Mouse (Mus musculus) Patski (cell line): ENCODE results near the gene Isyna1. TPM values are rescaled to one million over a fixed set of nuclear protein-coding genes. Genes with fewer than 3 reads are reported as not detected.
"Not testable (repeated sequence)": the region's sequence is repeated elsewhere in the genome, so short reads cannot be mapped to it uniquely, and the experiment has no call there.

Source experiments
- ATAC-seq: fragments of 100-300 bp; one replicate; pipeline ENCODE4 v1.8.0; 2021
- CTCF ChIA-PET: fragments of 350-600 bp; sonication (Branson Sonifier 250); formaldehyde crosslinking; loops from one replicate; lab custom pipeline; 2022; ENCODE audit warnings: inconsistent platforms; lab: Charles Lee
- POLR2A ChIA-PET: fragments of 350-600 bp; sonication (Branson Sonifier 250); formaldehyde crosslinking; loops from one replicate; lab custom pipeline; 2022; ENCODE audit warnings: antibody characterized with exemption, inconsistent platforms; lab: Charles Lee
- DNase-seq: peaks from one replicate; pipeline ENCODE4 v3.0.0-alpha.2; 2011; ENCODE audit warnings: low read depth, low spot score
- H3K27me3 ChIP-seq: fragments of 371-371 bp; one replicate; pipeline ENCODE4 v1.5.1; 2021
- CTCF ChIP-seq: fragments of 100-300 bp; IDR thresholded peaks from one replicate; pipeline ENCODE4 v1.5.1; 2021
- in situ Hi-C: fragments of 300-500 bp; cut with MboI; formaldehyde crosslinking; loops from 3 replicates; pipeline ENCODE4 v1.11.1; 2018; ENCODE audit warnings: low pct_unique_long_range_greater_than_20kb, mixed read lengths
- polyA plus RNA-seq: library from polyadenylated mRNA; unstranded; gene quantifications from one replicate; pipeline ENCODE4 v1.2.3, GENCODE M21; 2021

The Isyna1 gene
- polyA plus RNA-seq, 1 experiment from 2014 or later: 6.4 TPM

DNA sequence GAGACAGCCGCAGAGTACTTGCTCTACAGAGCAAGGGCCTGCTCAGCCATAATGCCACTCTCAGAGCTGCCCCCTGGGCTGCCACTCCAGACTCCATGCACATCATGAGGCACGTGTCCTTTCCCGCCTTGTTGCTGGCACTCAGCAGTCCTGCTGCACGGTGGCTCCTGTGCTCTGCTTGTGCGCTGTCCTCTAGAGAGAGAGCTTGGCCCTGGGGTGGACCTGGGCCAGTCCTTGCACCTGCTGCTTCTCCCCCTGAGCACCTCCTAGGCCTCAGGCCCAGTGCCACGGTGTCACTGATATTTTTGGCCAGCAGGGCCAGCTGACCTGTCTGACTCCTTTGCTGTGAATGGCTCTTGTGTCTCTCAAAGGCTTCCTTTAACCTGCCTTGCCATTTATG is 23.2 kb upstream of the Isyna1 start:
- no peak for TF ChIP-seq CTCF
- in situ Hi-C loops: no loop called here
- no peak for DNase-seq
- CTCF ChIA-PET: interaction anchor here (0.8 to 1.7 kb wide), 4 partner anchors 9 to 26 kb away, joined by 3 to 10 read pairs (median 3); no protein-coding TSS in a partner anchor
- no peak for ATAC-seq
- H3K27me3 ChIP-seq: no peaks in the 10 kb centered on the region
- POLR2A ChIA-PET: interaction anchor here (1.0 to 1.9 kb wide), 3 partner anchors 30 to 39 kb away, joined by 3 to 6 read pairs (median 4); partner anchors contain the start of gene Ssbp4

DNA sequence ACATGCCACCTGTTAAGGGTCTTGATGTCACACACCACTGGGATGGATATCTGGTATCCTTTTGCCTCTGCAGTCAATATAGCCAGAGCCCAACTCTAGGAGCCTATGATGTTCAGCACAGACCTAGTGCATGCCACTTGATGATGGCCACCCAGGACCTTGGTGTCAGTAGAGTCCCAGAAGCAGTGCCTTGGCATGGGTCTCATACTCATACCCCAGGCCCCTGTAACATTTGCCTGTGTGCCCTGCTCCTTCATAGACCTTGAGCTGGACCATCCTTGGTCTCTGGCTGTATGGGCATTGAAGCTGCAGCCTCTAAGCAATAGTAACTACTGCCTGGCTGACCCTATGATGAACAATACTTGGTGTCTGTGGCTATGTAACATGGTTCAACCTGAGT is 19.9 kb upstream of the Isyna1 start:
- ATAC-seq (no peak), DNase-seq (no peak)
- in situ Hi-C loops: no loop called here
- no peak for TF ChIP-seq CTCF
- ChIA-PET CTCF (interaction anchor here (1.3 kb wide), 1 partner anchor 9 kb away, joined by 4 read pairs; no protein-coding TSS in a partner anchor), POLR2A (interaction anchor here (0.7 to 1.3 kb wide), 3 partner anchors 9 to 23 kb away, joined by 3 read pairs; no protein-coding TSS in a partner anchor)
- H3K27me3 ChIP-seq: no peaks in the 10 kb centered on the region

DNA sequence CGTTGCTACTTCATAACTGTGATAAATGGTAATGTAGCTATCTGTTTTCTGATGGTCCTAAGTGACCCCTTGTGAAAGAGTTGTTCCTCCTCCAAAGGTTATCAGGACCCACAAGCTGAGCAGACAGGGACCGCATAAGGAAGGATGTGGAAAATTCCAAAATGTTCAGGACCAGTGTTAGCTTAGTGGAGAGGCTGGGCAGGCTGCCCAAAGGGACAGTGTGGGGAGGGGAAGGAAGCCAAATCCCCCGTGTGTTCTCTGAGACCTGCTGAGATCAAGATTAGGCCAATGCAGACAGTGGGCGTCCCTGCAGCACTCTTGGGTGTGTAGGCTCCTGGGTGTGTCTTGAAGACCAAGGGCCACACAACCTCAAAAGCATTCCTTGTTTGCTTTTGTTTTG is 19.3 kb upstream of the Isyna1 start:
- in situ Hi-C loops: no loop called here
- POLR2A ChIA-PET: interaction anchor here (0.7 to 1.3 kb wide), 3 partner anchors 10 to 23 kb away, joined by 3 read pairs; no protein-coding TSS in a partner anchor
- ATAC-seq: no peak
- CTCF ChIA-PET: interaction anchor here (1.1 to 11.7 kb wide), 3 partner anchors 9 to 15 kb away, joined by 3 to 64 read pairs (median 4); no protein-coding TSS in a partner anchor
- no peak for TF ChIP-seq CTCF
- H3K27me3 ChIP-seq: no peaks in the 10 kb centered on the region
- DNase-seq: no peak

DNA sequence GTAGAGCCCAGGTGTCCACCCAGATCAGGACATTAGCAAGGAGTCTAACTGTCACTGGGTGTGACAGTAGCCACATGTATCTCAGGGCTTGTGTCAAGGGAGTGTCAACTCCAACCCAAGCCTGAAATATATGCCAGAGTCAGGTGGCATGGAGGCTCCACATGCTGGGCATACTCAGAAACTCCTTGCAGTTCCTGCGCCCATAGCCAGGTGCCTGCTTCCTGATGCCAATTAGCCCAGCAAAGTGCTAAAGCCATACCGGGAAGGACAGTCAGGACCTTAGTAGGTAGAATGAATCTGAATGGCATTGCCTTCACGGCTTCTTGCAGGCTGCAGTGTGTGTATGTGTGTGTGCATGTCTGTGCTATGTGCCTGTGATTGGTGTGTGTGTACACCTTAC is 17.0 kb upstream of the Isyna1 start:
- POLR2A ChIA-PET: interaction anchor here (1.1 to 1.2 kb wide), 2 partner anchors 13 to 16 kb away, joined by 3 read pairs; no protein-coding TSS in a partner anchor

DNA sequence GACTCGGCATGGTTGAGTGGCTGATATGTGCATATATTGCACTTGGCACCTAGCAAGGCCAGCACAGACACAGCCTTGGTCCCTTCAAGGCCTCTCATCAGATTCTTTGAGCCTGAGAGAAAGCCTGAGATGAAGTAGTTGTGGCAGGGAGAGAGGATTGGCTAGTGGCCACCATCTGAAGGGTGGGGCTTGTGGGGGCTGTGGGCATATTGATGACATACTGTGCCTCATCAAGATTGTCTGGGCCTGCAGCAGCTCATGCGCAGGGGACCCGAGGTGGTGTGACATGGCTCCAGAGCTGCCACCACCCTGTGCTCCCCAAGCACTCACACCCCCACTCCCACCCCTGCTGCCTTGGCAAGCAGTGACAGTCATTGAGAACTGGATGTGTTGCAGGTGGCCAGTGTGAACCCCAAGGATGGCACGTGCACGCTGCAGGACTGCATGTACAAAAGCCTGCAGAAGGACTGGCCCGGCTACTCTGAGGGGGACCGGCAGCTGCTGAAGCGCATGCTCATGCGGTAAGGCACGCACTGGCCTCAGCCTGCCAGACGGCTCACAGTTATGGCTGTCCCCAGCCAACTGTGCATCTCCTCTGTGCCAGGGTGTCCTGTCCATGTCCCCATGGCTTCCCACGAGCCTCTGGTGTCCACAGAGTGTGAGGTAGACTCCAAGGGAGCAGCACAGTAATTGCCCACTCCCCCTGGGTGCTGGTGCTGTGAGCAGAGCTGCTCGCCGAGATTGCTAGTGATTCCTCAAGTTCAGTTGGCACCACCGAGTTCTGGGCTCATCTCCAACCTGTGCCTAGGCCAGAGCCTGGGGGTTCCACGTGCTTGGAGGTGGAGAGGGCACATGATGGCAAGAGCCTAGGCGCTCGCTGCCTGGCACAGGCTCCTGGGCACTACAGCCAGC is 10.4 kb upstream of the Isyna1 start:
- no peaks in the 10 kb centered on the region for H3K27me3 ChIP-seq
- TF ChIP-seq CTCF: no peak
- ATAC-seq: no peak
- ChIA-PET CTCF (interaction anchor here (1.1 to 11.7 kb wide), 4 partner anchors 10 to 24 kb away, joined by 3 to 64 read pairs (median 5); no protein-coding TSS in a partner anchor), POLR2A (no interaction called here)
- in situ Hi-C loops: no loop called here
- DNase-seq: no peak

More for the DNA sequence above, 17.0 kb upstream of the Isyna1 start:
- DNase-seq (no peak), ATAC-seq (no peak)
- in situ Hi-C loops: no loop called here
- CTCF ChIA-PET: interaction anchor here (1.1 to 11.7 kb wide), 2 partner anchors 8 to 17 kb away, joined by 3 to 64 read pairs; no protein-coding TSS in a partner anchor
- TF ChIP-seq CTCF: no peak
- H3K27me3 ChIP-seq: no peaks in the 10 kb centered on the region

DNA sequence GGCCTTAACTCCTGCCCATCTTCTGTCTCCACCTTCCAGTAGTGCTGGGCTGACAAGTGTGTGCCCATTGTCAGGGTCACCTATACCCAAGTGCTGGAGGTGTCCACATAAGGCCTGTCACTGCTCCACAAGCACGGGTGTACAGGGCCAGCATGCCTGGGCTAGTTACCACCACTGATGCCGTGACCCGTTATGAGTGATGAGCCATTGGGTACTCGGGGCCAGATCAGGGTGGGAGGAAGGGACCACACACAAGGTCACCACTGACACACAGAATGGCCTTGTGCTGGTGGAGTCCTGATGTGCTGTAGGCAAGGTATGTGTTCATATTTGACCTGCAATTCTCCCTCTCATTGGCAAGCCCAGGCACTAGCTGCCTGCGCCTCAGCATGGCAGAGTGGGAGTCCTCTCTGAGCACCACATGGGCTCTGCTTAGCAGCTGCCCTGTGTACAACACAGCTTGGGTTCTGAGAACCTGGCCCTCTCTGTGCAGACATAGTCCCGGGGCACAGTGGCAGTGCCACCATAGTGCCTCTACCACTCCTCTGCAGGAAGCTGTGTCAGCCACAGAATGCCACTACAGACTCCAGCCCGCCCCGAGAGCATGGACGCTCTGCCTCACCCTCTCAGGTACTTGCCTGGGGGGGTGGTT is 9.4 kb upstream of the Isyna1 start:
- no peaks in the 10 kb centered on the region for H3K27me3 ChIP-seq
- ATAC-seq: peak; percentile 9
- no peak for DNase-seq
- in situ Hi-C loops: no loop called here
- POLR2A ChIA-PET: no interaction called here
- TF ChIP-seq CTCF: no peak
- CTCF ChIA-PET: interaction anchor here (1.3 to 11.7 kb wide), 5 partner anchors 8 to 25 kb away, joined by 3 to 64 read pairs (median 6); no protein-coding TSS in a partner anchor

DNA sequence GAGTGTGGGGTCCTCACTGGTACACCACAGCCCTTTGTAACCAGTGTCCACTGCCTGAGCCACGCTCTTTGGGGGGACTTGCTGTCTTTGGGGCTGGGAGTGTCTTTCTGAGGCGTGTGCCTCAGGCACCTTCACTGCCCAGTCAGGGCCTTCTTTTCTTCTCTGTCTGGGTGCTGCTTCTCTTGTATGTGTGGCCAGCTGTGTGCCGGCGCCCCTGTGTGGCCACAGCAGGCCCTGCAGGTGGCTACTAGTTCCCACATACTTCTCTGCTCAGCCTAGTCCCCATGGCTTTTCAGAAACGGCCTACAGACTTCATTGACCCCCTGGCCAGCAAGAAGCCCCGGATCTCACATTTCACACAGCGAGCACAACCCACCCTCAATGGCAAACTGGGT is 8.9 kb upstream of the Isyna1 start:
- DNase-seq (no peak), ATAC-seq (peak; percentile 54)
- ChIA-PET CTCF (interaction anchor here (1.3 to 11.7 kb wide), 5 partner anchors 9 to 25 kb away, joined by 3 to 64 read pairs (median 6); no protein-coding TSS in a partner anchor), POLR2A (no interaction called here)
- H3K27me3 ChIP-seq: no peaks in the 10 kb centered on the region
- no peak for TF ChIP-seq CTCF
- in situ Hi-C loops: no loop called here

DNA sequence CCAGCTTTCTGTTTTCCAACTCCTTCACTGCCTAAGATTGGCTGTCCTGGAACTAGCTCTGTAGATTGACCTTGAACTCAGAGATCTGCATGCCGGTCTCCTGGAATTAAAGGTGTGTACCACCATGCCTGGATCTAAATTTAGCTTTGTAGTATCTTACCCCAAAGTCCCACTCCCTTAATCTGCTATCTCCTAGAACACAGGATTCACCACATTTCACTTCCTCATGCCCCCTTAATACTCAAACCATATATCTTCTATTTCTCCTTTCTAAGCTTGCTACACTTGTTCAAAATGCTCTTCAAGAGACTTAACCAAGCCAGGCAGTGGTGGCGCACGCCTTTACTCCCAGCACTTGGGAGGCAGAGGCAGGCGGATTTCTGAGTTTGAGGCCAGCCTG is 6.2 kb upstream of the Isyna1 start:
- H3K27me3 ChIP-seq, in situ Hi-C loops, ATAC-seq, DNase-seq: not testable (repeated sequence)
- ChIA-PET CTCF (interaction anchor here (1.3 to 1.7 kb wide), 5 partner anchors 15 to 83 kb away, joined by 3 to 4 read pairs (median 3); no protein-coding TSS in a partner anchor), POLR2A (interaction anchor here (0.6 to 0.7 kb wide), 2 partner anchors 27 to 199 kb away, joined by 3 to 4 read pairs; no protein-coding TSS in a partner anchor)

DNA sequence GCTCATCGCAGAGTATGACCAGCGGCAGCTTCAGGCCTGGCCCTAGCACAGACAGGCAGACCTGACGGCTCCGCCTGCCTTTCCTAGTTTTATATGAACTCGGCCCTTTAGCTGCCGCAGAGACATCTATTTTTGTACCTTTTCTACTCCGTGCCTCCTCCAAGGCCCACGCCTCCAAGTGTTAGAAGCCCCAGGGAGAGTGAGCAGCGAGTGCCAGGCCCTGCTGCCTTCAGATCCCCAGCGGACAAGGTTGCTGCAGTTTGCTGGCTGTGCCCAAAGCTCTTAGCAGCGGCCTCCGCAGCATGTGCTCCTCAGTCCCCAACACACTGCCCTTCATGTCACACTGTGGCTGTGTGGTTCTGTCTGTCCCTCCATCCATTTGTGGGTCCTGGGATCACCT is 2.6 kb upstream of the Isyna1 start:
- H3K27me3 ChIP-seq: no peaks in the 10 kb centered on the region
- ATAC-seq (no peak), DNase-seq (no peak)
- ChIA-PET POLR2A (interaction anchor here (1.4 kb wide), 1 partner anchor 18 kb away, joined by 3 read pairs; no protein-coding TSS in a partner anchor), CTCF (interaction anchor here (1.2 to 1.5 kb wide), 2 partner anchors 10 to 13 kb away, joined by 3 read pairs; no protein-coding TSS in a partner anchor)
- in situ Hi-C loops: no loop called here
- TF ChIP-seq CTCF: no peak

DNA sequence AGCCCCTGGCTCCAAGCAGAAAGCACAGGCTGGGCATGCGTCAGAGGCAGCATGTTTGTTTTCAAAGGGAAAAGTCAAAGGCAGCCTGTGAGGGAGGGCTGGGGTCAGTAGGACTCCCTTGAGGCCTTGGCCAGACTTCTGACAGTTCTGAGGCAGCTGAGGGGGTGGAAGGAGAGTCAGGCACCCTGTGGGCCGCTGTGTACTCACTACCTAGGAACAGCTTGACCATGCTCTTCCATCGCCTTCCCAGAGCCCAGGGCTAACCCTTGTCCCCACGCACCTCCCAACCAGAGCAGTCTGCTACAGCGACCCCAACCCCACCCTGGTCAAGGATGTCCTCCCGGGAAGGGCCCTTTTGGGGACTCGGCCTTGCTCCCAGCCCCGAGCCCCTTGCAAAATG is 1.0 kb upstream of the Isyna1 start:
- DNase-seq (no peak), ATAC-seq (peak; percentile 2)
- no peak for TF ChIP-seq CTCF
- POLR2A ChIA-PET: no interaction called here
- no peaks in the 10 kb centered on the region for H3K27me3 ChIP-seq
- CTCF ChIA-PET: interaction anchor here (1.5 kb wide), 1 partner anchor 11 kb away, joined by 3 read pairs; no protein-coding TSS in a partner anchor
- in situ Hi-C loops: no loop called here
